Mouse (Mus musculus) right cerebral cortex, postnatal 10 days (tissue): ENCODE data around the gene Gm4756.
"Not testable (repeated sequence)": the region's sequence is repeated elsewhere in the genome, so short reads cannot be mapped to it uniquely, and the experiment has no call there.

Source experiments
- DNase-seq, 2 experiments: peaks; one replicate each; pipeline ENCODE4 v3.0.0; 2021; ENCODE audit warnings: low spot score in 2 of 2

The Gm4756 gene

DNA sequence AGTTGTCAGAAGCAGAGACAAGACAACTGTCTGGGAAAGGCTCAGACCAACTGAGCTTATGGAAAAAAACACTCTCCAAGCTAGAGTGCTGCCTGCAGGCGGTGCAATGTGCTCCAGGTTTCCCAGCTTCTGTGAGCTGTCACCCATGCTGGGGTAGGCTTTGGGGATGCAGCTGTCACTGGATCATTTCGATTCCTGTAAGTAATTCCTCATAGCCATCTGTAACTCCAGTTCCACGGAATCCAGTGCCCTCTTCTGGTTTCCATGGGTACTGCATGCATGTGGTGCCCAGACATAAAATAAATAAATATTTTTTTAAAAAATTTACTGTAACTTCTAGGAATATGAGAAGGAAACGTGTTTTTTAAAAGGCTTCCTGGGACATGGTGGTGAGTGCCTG lies 5.2 kb upstream of the Gm4756 start:
- peak; percentile 62 to 75 for DNase-seq

DNA sequence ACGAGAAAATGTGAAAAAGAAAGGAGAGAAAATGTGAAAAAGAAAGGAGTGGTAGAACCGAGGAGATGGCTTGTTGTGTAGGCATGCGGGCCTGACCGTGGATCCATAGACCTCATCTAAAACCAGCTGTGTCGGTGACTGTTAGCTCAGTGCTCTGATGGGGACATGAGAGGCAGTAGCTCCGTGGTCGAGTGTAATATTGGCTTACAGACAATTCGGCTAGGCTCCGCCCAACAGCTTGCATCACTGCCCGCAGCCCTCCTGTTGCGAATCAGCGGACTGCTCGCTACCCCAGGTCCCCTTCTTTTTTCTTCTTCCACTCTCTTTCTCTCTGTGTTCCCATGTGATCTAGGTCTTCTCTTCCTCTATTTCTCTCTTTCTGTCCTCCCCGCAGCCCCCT lies 540 bp downstream of the Gm4756 start:
- no peak for DNase-seq

DNA sequence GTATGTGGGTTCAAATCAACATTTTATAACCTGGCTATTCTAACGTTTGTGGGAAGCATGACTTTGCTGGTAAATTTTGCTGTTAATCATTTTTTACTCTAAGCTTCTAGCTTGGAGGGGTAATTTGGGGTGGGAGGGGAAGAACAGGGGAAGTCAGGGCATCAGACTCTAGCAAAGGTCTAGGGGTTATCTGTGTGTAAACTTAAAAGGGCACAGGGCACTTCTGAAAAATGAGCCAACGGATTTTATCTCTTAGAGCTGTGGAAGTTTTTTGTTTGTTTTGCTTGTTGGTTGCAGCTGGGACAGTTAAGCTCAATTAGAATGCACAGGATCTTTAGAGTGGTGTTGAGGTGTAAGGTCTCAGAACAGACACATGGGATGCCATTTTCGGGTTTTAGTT lies 11.4 kb downstream of the Gm4756 start:
- no peak for DNase-seq

GRCm38 (mm10) chr12:72628751-72629150 lies 20.7 kb downstream of the Gm4756 start:
- no peak for DNase-seq

- DNase-seq, result no peak
These were observed 26.5 kb downstream of the Gm4756 start for GRCm38 (mm10) chr12:72622853-72623496.

- no peak for DNase-seq
These were observed 28.0 kb downstream of the Gm4756 start for GRCm38 (mm10) chr12:72621441-72621840.

- DNase-seq, result no peak
These were observed 28.6 kb downstream of the Gm4756 start for GRCm38 (mm10) chr12:72620856-72621255.

- no peak for DNase-seq
These were observed 37.4 kb downstream of the Gm4756 start for GRCm38 (mm10) chr12:72612053-72612452.

- not testable (repeated sequence) for DNase-seq
These were observed 50.7 kb downstream of the Gm4756 start for GRCm38 (mm10) chr12:72598731-72599130.

GRCm38 (mm10) chr12:72594001-72594400 lies 55.5 kb downstream of the Gm4756 start:
- DNase-seq, result no peak

DNA sequence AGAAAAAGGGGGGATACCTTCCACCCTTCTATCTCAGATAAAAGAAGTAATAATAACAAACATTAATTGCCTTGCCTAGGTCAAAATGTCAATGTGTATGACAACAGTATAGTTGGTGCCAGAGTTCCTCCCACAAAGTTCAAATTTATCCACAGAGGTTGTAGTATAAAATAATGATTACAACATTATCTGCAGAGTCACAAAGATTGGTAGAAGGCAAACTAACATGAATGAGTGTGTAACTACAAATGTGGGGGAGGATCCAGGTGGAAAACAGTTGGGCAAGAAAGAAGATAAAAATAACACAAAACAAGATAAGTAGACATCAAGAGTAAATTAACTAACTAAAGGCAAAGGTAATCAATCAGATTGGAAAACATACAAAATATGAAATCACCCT lies 56.5 kb downstream of the Gm4756 start:
- DNase-seq, result no peak

DNA sequence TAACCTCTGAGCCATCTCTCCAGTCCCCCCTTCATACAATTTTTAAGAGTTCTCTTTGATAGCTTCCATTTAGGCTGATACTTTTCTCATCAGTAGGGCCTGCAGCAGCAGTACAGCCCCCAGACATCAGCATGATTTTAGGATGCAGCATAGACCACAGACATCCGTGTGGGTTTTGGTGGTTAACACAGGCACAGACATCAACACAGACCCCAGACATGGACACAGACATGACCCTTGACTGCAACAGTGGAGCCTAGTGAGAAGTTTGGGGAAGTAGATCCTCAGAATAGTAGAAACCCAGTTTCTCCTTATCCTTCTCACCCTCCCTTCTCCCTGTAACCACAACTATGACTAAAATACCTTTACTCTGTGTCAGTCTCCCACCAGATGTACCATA lies 64.1 kb downstream of the Gm4756 start:
- DNase-seq, result no peak

DNA sequence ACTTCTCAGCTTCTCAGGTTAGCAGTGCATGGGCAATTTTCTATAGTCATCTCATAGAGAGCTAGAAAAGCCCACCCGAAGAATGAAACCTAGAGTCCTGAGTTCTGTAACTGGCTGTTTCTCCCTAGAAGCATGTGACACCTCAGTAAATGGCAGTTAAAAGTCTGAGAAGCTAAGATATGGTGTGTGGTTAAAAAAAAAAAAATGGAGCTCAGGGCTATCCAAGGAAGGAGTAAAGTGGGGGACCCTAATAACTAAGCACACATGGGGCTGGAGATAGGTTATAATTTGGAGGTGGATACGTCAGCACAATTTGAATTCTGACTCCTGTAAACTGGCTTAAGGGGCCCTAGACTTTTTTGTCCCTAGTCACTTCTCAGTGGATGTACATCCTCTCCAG lies 66.4 kb downstream of the Gm4756 start:
- DNase-seq, result no peak

DNA sequence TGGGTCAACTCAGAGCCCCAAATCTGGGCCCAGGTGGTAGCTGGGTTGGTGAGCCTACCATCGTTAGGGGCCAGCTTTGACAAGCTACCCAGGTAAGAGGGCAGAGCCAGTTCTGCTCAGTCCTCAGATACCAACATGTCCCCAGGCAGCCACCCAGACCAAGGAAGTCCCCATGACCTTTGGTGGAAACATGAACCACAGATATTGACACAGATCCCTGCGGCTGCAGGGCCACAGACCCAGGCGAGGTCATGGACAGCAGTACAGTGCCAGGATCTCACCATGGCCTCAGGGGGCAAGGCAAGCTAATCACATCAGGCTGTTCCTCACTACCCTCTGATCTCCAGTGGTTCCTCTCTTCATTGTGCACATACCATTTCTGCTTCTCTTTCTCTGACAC lies 67.4 kb downstream of the Gm4756 start:
- no peak for DNase-seq

DNA sequence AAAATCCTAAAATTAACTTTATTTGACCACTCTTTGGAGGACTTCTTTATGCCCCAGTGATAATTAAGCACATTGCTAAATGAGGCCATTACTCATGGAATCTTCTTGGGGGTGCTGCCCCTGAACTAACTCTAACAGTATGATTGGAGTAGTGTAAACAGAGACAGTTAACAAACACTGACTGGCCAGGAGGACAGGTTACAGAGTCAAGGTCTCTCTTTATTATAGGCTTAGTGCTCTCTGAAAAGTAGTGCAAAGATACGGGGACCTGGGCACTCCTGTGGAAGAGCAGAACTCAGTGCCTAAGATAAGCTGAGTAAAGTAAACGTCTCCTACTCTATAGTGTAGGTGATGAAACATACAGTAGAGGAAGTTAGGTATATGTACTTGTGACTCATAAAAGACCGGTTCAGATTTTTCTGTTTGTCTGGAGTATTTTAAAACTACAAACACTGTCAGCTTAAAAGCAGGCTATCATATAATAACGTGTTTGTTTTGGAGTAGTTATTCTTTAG lies 85.1 kb downstream of the Gm4756 start:
- DNase-seq, result no peak

- no peak for DNase-seq
These were observed 95.1 kb downstream of the Gm4756 start for GRCm38 (mm10) chr12:72554347-72554746.

- DNase-seq, result peak; percentile 38 to 52
These were observed 110.9 kb downstream of the Gm4756 start for GRCm38 (mm10) chr12:72538571-72538970.

GRCm38 (mm10) chr12:72536021-72536597 lies 113.4 kb downstream of the Gm4756 start, which contains the start of gene Pcnx4:
Pcnx4 (plus strand) TSS chr12:72536383.
- DNase-seq, result peak; percentile 96 to 97

DNA sequence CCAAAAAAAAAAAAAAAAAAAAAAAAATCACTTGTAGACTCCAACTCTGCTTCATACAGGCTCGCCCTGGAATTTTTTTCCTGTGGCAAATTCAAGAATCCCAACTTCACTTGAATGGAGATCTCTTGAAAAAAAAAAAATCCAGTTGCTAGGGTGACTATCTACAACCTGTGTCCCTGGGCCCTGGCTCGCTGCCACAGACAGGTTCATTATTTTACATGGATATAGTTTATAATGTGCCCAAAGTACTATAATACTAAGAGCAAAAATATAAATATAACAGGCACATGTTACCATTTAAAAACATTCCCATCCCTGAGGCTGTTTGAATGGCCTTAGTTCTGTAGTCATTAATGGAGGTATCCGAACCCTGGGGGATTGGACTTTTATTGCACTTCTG lies 113.9 kb downstream of the Gm4756 start:
- DNase-seq, result peak; percentile 46 to 48

DNA sequence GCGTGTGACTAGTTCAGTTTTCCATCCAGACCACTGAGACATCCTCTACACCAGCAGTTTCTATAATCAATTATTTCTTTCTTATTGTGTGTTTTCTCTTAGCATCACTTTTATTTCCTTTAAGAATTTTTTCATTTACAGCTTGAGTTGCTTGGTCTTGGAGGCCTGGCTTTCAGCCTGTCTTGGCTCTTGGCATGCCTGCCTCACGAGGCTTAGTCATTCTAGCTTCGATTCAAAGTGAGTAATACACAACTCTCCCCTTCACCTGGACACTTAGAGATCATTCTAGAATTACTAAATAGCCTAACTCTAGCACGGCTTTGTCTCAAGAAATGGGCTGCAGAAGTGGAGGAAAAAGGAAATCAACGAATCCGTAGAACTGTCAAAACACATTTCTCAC lies 115.5 kb downstream of the Gm4756 start:
- DNase-seq, result no peak

DNA sequence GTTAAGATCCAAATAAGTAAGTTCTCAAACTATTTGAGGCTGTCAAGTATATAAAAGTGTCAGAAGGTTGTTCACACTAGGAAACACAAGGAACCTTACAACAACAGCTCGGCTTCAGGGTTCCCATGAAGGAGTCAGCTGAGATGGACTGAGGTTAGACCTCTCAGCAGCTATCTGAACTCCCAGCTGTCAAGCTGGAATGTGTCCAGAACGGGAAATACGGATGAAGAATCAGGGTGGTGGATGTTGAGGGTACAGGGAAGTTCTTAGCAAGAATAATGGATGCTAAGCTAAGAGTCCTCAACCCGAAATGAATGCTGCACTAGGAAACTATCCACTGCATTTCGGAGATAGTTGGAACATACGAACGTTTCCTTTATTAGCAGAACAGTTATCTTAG lies 117.2 kb downstream of the Gm4756 start:
- no peak for DNase-seq
